Mouse (Mus musculus): ENCODE results near the gene Natd1.

Gene Natd1

DNA sequence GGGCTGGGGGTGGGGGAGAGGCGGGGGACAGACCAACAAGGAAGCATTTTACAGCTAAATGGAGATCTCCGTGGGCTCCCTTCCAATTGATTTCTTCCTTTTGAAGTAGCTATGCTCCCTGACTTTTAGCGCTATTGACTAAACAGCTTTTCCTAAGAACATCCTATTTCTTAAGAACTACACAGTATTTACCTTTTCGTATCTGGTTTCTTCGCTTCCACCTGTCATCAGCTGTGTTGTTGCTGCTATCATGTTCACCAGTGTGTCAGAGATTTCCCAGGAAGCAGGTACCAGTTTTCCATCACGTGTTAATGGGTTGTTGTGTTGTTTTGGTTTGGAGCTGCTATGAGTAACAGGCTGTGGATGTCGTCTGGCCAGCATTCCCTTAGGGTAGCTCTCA is at the start of gene Natd1:
TSS of gene Natd1 (minus strand) at position 260 of the 400 bp plus-strand sequence.
- CTCF ChIA-PET = no interaction called here

DNA sequence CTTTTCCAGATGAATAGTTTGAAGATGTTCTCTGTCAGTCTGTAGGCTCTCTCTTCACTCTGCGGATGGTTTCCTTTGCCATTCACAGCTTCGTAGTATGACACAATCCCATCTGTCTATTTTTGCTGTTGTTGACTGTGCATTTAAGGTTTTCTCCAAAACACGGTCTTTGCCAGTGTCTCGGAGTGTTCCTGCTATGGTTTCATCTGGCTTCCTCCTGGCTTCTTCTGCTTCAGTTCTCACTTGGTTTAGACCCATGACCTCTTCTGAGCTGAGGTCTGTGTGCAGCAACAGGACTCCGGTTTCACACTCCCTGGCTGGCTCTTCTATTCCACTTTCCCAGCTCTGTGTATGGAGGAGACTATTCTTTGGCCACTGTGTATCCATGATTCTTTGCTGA is 48.2 kb upstream of the Natd1 start:
- CTCF ChIA-PET = no interaction called here

DNA sequence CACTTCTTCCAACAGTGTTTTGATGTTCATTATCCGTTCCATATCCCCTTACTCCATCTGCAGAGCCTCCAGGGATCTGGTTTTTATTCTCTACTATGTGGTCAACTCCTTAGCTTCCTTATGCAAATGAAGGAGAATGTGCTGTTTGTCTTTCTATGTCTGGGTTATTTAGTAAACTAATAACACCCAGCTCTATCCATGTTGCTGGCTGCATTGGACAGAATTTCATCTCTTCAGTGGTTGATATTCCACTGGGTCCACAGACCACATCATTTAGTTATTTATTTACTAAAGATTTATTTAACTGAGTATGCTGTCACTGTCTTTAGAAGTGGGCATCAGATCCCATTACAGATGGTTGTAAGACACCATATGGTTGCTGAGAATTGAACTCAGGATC is 46.6 kb upstream of the Natd1 start:
- CTCF ChIA-PET = no interaction called here

DNA sequence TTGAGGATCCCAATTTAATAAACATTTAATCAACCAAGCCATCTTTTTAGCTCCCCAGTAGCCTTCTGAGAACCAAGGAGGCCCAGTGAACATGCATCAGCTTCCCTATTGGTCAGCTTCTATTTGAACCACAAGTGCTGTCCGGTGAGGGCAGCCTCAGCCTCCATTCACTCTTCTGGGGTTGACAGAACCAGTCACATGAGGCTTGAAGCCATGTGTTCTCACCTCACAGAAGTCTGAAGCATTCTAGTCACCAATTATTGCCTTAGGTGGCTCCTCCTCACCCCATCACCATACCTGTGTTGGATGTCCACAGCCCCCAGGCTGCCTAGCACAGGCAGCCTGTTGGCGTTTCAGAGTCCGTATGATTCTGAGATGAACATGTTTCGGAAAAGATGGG is 44.4 kb upstream of the Natd1 start:
- CTCF ChIA-PET = no interaction called here

DNA sequence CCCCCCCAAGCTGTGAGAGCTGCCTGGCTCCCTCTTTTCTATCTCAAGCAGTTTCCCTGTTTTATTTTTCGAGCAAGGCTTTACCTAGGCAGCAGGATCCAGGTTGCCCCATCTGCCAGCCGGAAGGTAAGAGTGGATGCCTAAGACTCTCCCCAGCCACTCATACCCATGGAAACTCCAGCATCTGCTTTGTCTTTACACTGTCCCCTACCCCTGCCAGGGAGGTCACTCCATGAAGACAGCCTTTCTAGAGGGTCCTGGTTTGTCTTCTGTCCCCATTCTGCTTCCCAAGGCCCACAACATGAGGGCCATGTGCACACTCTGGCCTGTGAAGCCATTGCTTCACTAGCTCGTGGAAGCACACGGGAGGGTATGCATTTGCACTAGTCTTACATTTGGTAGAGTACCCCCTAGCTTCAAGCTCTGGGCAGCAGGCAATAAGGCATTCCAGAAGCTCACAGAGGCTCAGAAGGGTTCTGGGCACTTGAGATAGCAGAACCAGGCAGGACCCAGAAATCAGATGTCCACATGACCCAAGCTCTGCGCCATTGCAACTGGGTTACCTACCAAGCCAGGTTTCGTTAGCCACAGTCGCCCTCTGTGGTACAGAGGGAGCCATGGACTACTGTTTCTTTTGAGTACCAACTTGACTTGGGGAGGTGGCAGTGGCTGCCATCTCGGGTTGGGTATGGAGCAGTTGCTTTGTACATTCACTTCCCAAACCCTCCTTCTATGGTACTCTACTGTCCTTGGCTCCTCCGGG is 41.3 kb upstream of the Natd1 start:
- CTCF ChIA-PET = no interaction called here

DNA sequence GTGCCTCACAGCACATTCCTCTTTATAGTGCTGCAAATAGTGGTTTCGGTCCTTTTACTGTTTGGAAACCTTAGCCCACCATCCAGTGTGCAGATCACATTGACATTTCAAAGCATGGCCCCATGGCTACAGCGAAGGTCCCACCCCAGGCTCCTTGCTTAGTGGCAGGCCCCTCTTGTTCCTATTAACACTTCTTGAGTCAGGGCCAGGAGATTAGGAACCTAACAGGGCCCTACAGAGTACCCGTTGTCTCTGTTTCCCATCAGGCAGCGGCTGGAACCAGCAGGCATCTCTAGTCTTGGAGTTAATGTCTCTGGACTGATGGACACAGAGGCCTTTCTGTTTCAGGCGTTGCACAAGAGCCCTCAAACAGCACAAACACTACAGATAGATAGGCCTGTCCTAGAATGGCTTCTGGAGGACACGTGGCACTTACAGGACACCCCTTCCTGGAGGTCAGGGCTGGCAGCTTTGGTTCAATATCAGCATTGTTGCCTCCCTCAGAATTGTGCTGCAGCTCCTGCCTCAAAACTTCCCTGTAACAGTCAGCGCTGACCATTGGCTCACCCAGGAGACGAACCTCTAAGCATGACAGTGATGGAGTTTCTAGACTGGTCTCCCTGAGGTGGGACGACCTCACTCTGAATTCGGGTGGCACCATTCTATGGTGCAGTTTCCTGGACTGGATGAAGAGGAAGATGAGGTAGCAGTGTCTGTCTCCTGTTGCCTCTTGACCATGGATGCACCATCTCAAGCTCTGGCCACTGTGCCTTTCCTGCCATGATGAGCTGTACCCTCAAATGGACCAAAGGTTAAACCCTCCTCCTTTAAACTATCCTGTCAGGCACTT is 39.9 kb upstream of the Natd1 start:
- CTCF ChIA-PET = no interaction called here

DNA sequence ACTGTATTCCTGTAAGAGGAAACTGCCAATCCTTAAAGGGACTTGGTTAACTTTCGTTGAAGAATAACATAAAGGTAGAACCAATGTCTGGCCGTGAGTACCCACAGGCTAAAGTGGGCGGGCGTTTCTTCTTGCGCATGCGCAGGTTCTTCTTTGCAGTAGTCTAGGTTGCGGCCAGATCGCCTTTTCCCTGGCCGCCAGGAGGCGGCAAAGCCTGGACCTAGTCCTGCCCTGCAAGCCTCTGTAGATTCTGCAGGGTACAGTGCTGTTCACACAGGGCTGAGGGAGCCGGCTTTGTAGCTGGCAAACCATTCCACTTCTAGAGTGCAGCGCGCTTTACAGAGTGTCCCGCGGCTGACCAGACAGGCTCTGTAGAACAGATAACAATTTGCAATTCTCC is 39.3 kb upstream of the Natd1 start:
- CTCF ChIA-PET = no interaction called here

DNA sequence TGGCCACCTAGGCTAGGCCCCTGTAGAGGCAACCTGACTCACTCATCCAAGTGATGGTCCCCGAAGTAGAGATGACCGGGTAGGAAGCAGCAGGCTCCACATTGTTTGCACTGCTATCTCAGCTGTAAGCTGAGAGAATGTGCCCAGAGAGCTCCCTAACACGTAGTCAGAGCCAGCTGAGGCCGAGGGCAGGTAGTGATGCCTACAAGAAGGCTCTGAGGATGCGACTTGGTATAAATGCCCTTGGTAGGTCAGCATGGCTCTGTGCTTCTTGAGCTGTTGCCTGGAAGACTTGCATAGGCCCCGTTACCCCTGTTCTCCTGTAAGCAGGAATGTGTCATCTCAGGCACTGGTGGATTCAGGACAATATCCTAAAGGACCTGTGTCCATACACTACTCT is 38.4 kb upstream of the Natd1 start:
- CTCF ChIA-PET = interaction anchor here (0.6 kb wide), 1 partner anchor 42 kb away, joined by 3 read pairs; no protein-coding TSS in a partner anchor

DNA sequence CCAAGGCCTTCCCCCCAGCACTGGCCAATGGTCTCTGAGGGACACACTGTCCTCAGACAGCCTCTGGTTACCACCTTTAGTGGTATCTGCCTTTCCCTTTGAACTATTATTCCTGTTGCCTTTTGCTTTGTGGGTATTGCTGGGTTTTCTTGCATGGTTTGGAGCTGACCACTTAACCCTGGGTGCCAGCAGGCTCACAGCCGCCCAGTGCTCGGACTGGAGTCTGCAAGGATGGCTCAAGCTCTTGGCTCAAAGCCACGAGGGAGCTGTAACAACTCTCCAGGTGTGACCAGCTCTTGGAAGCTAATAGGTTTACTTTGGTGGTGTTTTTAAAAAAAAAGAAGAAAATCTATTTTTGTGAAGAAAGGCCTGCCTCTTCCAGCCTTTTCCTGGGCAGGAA is 37.8 kb upstream of the Natd1 start:
- CTCF ChIA-PET = interaction anchor here (0.6 to 0.8 kb wide), 2 partner anchors 24 to 42 kb away, joined by 3 to 4 read pairs; no protein-coding TSS in a partner anchor

DNA sequence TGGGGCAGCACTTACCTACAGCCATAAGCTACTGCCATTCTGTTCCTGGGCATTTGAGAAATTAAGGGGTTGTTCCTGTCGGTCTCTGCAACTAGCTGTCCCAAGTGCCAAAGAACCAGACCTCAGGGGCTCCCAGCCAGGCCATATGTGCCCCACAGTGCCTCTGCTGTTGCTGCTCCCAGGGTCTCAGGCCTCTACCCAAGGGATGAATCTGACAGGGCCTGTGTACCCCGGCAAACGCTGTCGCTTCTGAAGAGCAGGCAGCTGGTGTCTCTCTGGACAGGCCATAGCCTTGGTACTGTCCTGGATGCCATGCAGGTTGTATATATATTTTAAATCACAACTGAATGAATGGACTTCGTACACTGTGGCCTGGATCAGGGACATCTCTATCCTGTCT is 37.3 kb upstream of the Natd1 start:
- CTCF ChIA-PET = interaction anchor here (0.8 kb wide), 1 partner anchor 24 kb away, joined by 4 read pairs; no protein-coding TSS in a partner anchor

DNA sequence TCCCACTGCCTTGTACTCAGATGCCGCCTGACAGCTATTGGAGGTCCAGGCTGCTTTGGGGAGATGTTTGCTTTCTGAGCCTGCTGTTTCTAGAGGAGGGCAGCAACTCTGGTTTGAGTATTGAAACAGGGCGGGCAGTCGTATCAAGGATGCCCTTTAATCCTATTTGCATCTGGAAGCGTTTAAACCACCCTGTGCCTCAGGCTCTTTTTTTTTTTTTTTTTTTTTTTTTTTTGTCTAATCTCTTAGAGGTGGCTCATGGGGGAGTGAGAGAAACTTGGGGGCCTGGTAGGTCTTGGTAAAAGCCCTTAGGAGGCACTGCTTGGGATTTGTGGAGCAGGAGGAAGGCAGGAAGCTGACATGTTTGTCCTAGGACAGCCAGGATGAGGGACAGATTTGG is 30.5 kb upstream of the Natd1 start:
- CTCF ChIA-PET = no interaction called here

DNA sequence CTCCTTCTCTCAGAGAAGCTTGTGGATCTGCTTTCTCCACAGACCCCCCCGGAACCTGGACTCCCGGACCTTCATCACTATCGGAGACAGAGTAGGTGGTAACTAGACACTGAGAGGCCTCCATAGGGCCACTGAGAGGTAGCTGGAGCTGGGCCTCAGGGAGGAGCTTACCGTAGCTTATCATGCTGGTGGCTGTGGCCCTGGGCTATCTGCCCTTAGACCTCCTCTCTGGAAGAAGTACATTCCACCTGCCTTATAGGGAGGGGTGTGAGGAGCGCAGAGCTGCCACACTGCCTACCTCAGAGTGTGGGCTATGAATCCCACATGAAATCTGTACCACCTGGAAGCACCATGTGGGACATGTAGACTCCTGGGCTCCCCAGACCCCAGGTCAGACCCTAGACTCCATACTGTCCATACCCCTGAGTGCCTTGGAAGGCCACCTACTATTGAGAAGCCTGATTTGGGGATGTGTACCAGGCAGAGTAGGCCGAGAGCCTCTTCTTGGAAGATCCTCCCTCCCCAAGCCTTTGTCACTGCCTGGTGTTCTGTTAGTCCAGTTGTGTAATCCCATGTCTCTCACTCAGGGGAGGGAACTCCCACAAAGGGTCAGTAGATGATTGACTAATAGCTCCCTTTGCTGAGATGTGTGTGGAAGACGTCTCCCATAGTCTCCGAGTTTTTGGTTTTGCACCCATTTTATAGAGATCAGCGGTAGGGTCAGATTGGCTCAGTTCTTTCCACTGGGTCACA is 27.9 kb upstream of the Natd1 start:
- CTCF ChIA-PET = interaction anchor here (0.7 kb wide), 1 partner anchor 515 kb away, joined by 3 read pairs; no protein-coding TSS in a partner anchor

DNA sequence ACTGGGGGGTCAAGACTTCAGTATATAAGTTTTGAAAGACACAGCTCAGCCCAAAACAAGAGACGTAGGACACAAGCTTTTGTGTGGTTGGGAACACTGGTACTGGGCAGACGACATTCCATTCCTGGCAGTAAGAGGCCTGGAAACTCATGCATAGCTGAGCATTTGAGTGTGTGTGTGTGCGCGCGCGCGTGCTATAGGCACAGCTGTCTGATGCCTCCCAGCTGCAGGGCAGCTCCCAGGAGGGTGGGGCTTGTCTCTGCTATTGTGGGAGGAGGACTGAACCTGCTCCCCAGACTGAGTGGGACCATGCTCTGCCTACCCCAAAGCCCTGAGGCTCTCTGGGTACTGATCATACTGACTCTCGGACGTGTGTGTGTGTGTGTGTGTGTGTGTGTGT is 26.8 kb upstream of the Natd1 start:
- CTCF ChIA-PET = no interaction called here

DNA sequence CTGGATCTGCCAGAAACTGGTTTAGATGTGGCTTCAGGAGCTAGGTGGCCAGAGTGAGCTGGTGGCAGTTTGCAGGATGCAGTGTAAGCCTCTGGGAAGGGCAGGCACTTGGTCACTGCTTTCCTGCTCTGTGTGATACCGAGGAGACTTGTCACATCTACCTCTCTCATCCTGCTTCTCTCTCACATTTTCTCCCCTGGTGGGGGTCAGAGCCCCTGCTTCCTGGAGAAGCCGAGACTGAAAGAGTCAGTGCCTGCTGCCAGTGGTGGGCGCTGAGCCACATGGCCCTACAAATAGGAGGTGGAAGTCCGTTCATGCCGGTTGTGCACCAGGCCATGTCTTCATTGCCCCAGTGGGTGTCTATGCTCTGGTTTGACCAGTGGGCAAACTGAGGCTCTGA is 26.0 kb upstream of the Natd1 start:
- CTCF ChIA-PET = no interaction called here

DNA sequence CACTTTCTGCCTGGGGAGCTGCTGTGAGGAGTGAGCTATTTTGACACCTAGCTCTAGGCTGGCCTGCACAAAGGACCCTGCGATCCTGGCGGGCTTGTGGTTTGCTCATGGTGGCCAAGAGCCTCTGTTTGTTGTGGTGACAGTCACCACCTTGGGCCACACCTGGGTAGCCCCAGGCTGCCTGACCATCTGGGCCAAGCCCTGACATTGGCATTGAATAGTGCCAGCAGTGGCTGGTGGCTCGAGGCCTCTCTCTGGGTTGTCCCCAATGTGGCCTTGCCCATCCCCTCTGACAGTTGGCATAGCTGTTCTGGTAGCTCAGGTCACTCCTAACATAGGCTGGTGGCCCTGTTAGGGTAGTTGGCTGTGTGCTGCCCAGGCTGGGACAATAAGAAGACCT is 24.9 kb upstream of the Natd1 start:
- CTCF ChIA-PET = interaction anchor here (0.6 kb wide), 1 partner anchor 154 kb away, joined by 5 read pairs; no protein-coding TSS in a partner anchor

DNA sequence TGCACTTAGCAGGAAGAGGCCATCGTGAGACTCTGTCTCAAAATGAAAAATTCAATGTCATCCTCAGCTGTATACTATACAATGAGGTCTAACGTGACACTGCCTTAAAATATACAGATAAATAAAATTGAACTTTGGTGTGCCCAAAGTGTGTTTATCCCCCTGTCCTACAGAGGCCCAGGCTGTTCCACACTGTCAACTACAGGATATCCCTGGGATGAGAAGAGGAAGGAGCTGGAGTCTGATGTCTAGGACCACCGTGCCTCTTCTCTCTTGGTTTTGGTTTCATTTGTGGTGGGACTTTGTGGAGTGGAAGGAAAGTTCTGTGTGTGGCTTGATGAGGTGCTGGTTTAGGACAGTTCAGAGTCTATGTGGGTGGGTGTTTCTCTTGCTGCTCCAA is 23.1 kb upstream of the Natd1 start:
- CTCF ChIA-PET = no interaction called here

DNA sequence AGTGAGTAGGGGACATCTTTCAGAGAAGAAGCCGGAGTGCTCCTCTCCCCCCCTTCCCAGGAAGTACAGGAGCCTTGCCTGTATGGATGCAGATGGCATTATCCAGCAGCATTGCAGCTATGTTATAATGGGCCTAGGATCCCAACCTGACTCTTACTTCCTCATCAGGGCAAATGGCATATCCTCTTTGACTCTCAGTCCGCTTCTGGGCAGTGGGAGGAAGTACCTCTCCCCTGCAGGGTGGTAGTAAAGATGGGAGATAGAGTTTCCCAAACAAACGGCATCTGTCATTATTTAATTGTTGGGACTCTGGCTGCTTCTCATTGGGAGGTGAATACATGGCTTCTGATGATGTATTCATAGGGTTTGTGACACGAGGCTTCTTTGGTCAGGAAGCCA is 21.4 kb upstream of the Natd1 start:
- CTCF ChIA-PET = no interaction called here

DNA sequence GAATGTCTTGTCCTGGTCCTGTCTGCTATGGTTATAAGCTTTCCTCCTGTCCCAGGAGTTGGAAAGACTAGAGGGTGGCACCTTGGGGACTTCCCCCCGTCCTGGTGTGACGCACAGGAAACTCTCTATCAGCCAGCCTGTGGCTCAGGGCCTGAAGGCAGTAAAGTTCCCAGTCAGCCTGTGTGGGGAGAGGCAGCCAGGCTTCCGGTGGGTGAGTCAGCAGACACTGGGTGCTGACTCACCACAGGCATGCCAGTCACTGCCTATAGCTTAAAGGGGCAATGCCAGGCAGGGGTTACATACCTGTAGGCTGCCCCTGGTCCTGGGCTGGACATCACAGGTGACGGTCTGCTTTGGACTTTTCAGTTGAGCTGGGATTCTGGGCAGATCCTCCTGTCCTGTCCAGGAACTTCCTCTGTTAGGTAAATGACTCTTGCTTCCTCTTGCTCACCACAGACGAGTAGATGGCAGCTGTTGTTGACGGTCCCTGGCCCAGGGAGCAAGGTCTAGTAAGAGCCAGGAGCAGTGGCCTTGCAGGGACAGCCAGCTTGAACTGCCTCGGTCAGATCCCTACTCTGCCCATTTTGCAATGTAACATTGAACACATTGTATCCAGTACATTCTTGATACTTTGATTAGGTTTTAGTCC is 20.9 kb upstream of the Natd1 start:
- CTCF ChIA-PET = no interaction called here

DNA sequence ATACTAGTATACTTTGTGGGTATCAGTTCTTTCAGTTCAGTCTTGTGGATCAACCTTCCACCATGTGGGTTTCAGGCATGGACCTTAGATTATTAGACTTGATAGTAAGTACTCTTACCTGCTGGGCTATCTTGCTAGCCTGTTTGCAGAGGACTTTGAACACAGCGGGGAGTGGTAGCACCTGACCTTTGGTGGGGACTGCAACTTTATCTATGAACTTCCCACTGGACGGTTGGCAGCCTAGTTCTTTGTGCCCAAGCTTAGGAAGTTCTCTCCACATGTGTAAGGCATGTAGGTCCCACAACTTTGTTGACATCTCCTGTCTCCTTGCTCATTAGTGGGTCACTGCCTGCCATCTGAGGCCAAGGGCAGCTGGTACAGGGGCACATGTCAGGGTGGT is 20.2 kb upstream of the Natd1 start:
- CTCF ChIA-PET = no interaction called here

DNA sequence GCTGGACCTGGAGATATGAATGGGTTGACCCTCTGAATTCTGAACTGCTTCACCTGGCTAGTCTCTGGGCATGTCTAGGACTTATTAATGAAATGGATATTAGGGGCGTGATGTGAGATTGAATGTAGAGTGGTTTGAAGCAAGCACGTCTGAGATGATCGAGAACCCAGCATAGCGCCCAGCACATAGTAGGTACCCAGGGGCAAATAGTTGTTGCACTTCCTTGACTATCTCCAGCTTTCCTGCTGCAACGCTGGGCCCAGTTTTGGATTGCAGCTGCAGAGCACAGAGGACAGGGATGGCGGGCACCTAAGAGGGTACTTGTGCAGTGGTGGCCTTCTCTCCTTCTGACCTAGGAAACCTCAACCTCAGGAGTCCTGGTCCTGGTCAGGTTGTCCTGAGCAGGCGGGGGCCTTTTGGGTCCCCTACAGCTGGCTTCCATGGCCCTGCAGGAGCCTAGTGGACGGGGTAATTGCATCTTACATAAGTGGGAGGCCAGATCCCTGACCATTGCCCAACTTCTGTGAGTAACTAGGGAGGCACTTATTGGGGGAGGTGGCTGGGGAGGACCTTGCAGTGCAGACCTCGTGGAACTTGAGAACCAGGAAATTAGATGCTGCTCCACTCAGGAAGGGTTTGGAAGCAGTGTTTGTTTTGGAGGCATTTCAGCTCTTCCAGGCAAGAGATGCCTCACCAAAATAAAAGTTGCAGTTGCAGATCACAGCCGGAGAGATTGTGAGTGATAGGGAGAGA is 18.8 kb upstream of the Natd1 start:
- CTCF ChIA-PET = interaction anchor here (0.6 kb wide), 1 partner anchor 12 kb away, joined by 6 read pairs; no protein-coding TSS in a partner anchor

DNA sequence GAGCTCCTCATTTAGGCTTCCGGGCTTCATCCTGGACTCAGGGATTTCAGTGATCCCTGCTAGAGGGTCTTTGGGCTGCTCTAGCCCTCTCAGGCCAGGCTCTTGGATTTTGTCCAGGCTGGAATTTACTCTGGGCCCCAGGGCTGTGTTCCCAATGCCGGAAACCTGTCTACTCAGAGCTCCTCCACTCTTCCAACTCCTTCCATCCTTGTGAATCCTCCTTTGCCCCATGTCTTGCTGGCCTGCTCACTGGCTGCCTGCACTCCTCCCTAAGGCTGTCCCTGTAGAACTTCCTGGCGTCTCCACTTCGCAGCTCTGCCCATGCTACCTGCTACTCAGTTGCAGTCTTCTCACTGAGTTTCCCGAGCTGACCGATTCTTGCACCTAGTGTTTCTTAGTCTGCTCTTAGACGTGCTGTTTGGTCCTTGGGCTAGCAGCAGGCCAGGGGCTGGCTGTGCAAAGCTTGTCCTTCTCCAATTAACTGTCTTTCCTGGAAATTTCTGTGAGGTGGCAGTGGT is 18.0 kb upstream of the Natd1 start:
- CTCF ChIA-PET = no interaction called here
